In genomic region chr4:135453572-135453971, GRCm38 (mm10) we compare ENCODE assay signal across 14 mouse cellular contexts. TPM values are rescaled to one million over a fixed set of nuclear protein-coding genes. Genes with fewer than 3 reads are reported as not detected.
DNase-seq lines count a peak whose midpoint lies in the region; ATAC-seq and TF ChIP-seq lines count a peak whose summit lies in the region.
"Had no signal": no experiment of that assay in that cellular context is flagged by ENCODE, and none has a peak within 500 bp of the region (broad histone marks: within the 10 kb centered on the region; RNA-seq: fewer than 3 reads in every experiment).

No protein-coding gene starts in this region.

- H3K9ac ChIP-seq in heart, adult 2 months (ENCODE audit: low read depth, low read length): no peak overlapping the region
- H3K9ac ChIP-seq in lung, embryonic 14.5 days: no peak overlapping the region
- no peak overlapping the region for H3K9ac ChIP-seq in midbrain, embryonic 14.5 days (replicated peaks; ENCODE audit: low read length)
- H3K9ac ChIP-seq: forebrain, embryonic 15.5 days had no signal

- no peaks in the 10 kb centered on the region for H3K27me3 ChIP-seq in heart, adult 2 months (ENCODE audit: control insufficient read depth, insufficient read depth, low read length)
- H3K27me3 ChIP-seq in lung, embryonic 14.5 days (ENCODE audit: insufficient read depth, low read length): no peaks in the 10 kb centered on the region
- H3K27me3 ChIP-seq in small intestine, adult 2 months (ENCODE audit: control insufficient read depth, insufficient read depth, low read length): no peaks in the 10 kb centered on the region
- no peaks in the 10 kb centered on the region for H3K27me3 ChIP-seq in midbrain, embryonic 14.5 days (ENCODE audit: control insufficient read depth, insufficient read depth, low read length)
- no peaks in the 10 kb centered on the region for H3K27me3 ChIP-seq in midbrain, embryonic 10.5 days (ENCODE audit: low read depth, poor library complexity, severe bottlenecking)
- H3K27me3 ChIP-seq: forebrain, embryonic 15.5 days had no signal

- no peaks in the 10 kb centered on the region for H3K79me2 ChIP-seq in heart, adult 2 months (replicated peaks; ENCODE audit: control insufficient read depth, insufficient read depth, low read length)

- H3K9me3 ChIP-seq in lung, embryonic 14.5 days (ENCODE audit: low read depth, low read length): no peaks in the 10 kb centered on the region
- H3K9me3 ChIP-seq in midbrain, embryonic 14.5 days (ENCODE audit: control insufficient read depth, low read length): no peaks in the 10 kb centered on the region
- no peaks in the 10 kb centered on the region for H3K9me3 ChIP-seq in midbrain, embryonic 10.5 days (replicated peaks)
- H3K9me3 ChIP-seq: forebrain, embryonic 15.5 days had no signal

- no peaks in the 10 kb centered on the region for H3K36me3 ChIP-seq in heart, adult 2 months (ENCODE audit: control insufficient read depth, insufficient read depth, low read length)
- no peaks in the 10 kb centered on the region for H3K36me3 ChIP-seq in lung, embryonic 14.5 days (ENCODE audit: insufficient read depth)
- H3K36me3 ChIP-seq in small intestine, adult 2 months (ENCODE audit: control insufficient read depth, insufficient read depth, low read length): 0 out of 2 replicates have a peak, but pooled peaks cover 3% of the 10 kb centered on the region
- 0 out of 2 replicates have a peak, but pooled peaks cover 3% of the 10 kb centered on the region for H3K36me3 ChIP-seq in midbrain, embryonic 14.5 days (ENCODE audit: control insufficient read depth, insufficient read depth, low read length)
- no peaks in the 10 kb centered on the region for H3K36me3 ChIP-seq in midbrain, embryonic 10.5 days
- H3K36me3 ChIP-seq: forebrain, embryonic 15.5 days had no signal

- H3K4me1 ChIP-seq in heart, adult 2 months (ENCODE audit: control insufficient read depth, insufficient read depth, low read length): peaks cover 2% of the 10 kb centered on the region
- peaks cover 12% of the 10 kb centered on the region for H3K4me1 ChIP-seq in lung, embryonic 14.5 days (ENCODE audit: insufficient read depth)
- peaks cover 14% of the 10 kb centered on the region for H3K4me1 ChIP-seq in lung, adult 2 months (ENCODE audit: control insufficient read depth, insufficient read depth, low read length)
- peaks cover 17% of the 10 kb centered on the region for H3K4me1 ChIP-seq in small intestine, adult 2 months (ENCODE audit: control insufficient read depth, insufficient read depth, insufficient read length, low read length)
- H3K4me1 ChIP-seq in midbrain, embryonic 14.5 days (ENCODE audit: control insufficient read depth, insufficient read depth, low read length): 0 out of 2 replicates have a peak, but pooled peaks cover 4% of the 10 kb centered on the region
- peaks cover 18% of the 10 kb centered on the region for H3K4me1 ChIP-seq in midbrain, embryonic 10.5 days

- DNase-seq in heart, adult 2 months: no peak
- DNase-seq in heart, postnatal 10 days: no peak
- peak; percentile 66 for DNase-seq in lung, embryonic 14.5 days
- DNase-seq in lung, adult 2 months: no peak
- peak; percentile 25 to 51 for DNase-seq in kidney, postnatal 4 days
- no peak for DNase-seq in midbrain, embryonic 14.5 days
- DNase-seq in midbrain, embryonic 10.5 days (ENCODE audit: low spot score): no peak
- DNase-seq: cerebellum, postnatal 36 days; heart, postnatal 36 days; retina, postnatal 1 day; thymus, postnatal 25 days had no signal

- peak; percentile 39; the same call in 1 of the 2 replicates for ATAC-seq in lung, embryonic 14.5 days (ENCODE audit: insufficient read depth)
- no peak for ATAC-seq in midbrain, embryonic 14.5 days (ENCODE audit: low FRiP score, low TSS enrichment)
- ATAC-seq: forebrain, embryonic 15.5 days had no signal

- peak overlapping the region; percentile 30 for H3K27ac ChIP-seq in heart, adult 2 months
- 0 out of 2 replicates have a peak overlapping the region, but pooled peaks have one; percentile 26 for H3K27ac ChIP-seq in lung, embryonic 14.5 days (ENCODE audit: low read depth)
- peak overlapping the region; percentile 84 for H3K27ac ChIP-seq in small intestine, adult 2 months (ENCODE audit: insufficient read depth, low read depth, low read length)
- no peak overlapping the region for H3K27ac ChIP-seq in midbrain, embryonic 14.5 days (replicated peaks; ENCODE audit: low read depth, low read length)
- no peak overlapping the region for H3K27ac ChIP-seq in midbrain, embryonic 10.5 days (replicated peaks)
- H3K27ac ChIP-seq: forebrain, embryonic 15.5 days had no signal

- intact Hi-C loops in heart, adult 2 months (cut with DNase I): no loop called here
- intact Hi-C loops in heart, postnatal 10 days (cut with DNase I): no loop called here

- no peak for TF ChIP-seq CTCF in heart, adult 2 months (IDR thresholded peaks at IDR 0.05)
- no peak for TF ChIP-seq CTCF in lung, embryonic 14.5 days (IDR thresholded peaks at IDR 0.05; ENCODE audit: low read depth)
- TF ChIP-seq CTCF in lung, adult 2 months (IDR thresholded peaks at IDR 0.05; ENCODE audit: insufficient read depth, low read length): no peak
- TF ChIP-seq CTCF in small intestine, adult 2 months (IDR thresholded peaks at IDR 0.05; ENCODE audit: extremely low read depth, insufficient read length, insufficient replicate concordance, low read depth, low read length): no peak

- no peak for TF ChIP-seq EP300 in heart, adult 2 months (IDR thresholded peaks at IDR 0.05; ENCODE audit: insufficient read depth, low read depth, low read length)

- H3K4me2 ChIP-seq in lung, embryonic 14.5 days: no peak overlapping the region
- no peak overlapping the region for H3K4me2 ChIP-seq in midbrain, embryonic 14.5 days (ENCODE audit: low read length)
- H3K4me2 ChIP-seq: forebrain, embryonic 15.5 days had no signal

- no peak overlapping the region for H3K4me3 ChIP-seq in heart, adult 2 months
- H3K4me3 ChIP-seq in lung, embryonic 14.5 days (ENCODE audit: low read depth, low read length): no peak overlapping the region
- H3K4me3 ChIP-seq in lung, adult 2 months (replicated peaks; ENCODE audit: extremely low read depth, low read depth, low read length): no peak overlapping the region
- H3K4me3 ChIP-seq in small intestine, adult 2 months (ENCODE audit: low read depth, low read length): no peak overlapping the region
- H3K4me3 ChIP-seq in midbrain, embryonic 14.5 days (replicated peaks; ENCODE audit: low read depth, low read length): no peak overlapping the region
- H3K4me3 ChIP-seq in midbrain, embryonic 10.5 days: no peak overlapping the region
- H3K4me3 ChIP-seq: forebrain, embryonic 15.5 days had no signal

- 73% methylated on average over 12 of the region's 12 CpGs for WGBS in heart, adult 2 months
- 44% methylated on average over 12 of the region's 12 CpGs for WGBS in lung, embryonic 14.5 days
- WGBS in lung, adult 2 months: 43% methylated on average over 12 of the region's 12 CpGs
- 20% methylated on average over 12 of the region's 12 CpGs for WGBS in small intestine, adult 2 months
- WGBS in midbrain, embryonic 14.5 days: 73% methylated on average over 12 of the region's 12 CpGs
- 85% methylated on average over 12 of the region's 12 CpGs for WGBS in midbrain, embryonic 10.5 days

- no peak for TF ChIP-seq POLR2A in heart, adult 2 months (IDR thresholded peaks at IDR 0.05; ENCODE audit: insufficient read depth, low read depth, low read length)
- no peak for TF ChIP-seq POLR2A in lung, adult 2 months (IDR thresholded peaks at IDR 0.05; ENCODE audit: borderline replicate concordance, extremely low read depth, low read depth, low read length)
- no peak for TF ChIP-seq POLR2A in small intestine, adult 2 months (IDR thresholded peaks at IDR 0.05; ENCODE audit: low read depth, low read length)

RNA-seq across cellular contexts. Expression of gene Rcan3, which starts 19.9 kb away (rescaled TPM):
- 10 to 100 TPM in 1 of 2 experiments, 1 to 10 TPM in 1; 8.5 to 11.3 TPM for total RNA-seq in heart, adult 2 months (2021)
- polyA plus RNA-seq in heart, adult 2 months (2012; rRNA removed): 6.8 and 12.1 TPM in 2 replicates
- total RNA-seq in heart, postnatal 10 days (2021): 10 to 100 TPM; 18.1 to 18.8 TPM
- 14.0 and 14.1 TPM in 2 replicates for polyA plus RNA-seq in lung, embryonic 14.5 days (2014; fragmentation: Nextera tagmentation; extraction: Ambion mirVana)
- polyA plus RNA-seq in lung, adult 2 months (2012; rRNA removed): 13.6 and 14.3 TPM in 2 replicates
- polyA plus RNA-seq in small intestine, adult 2 months (2012; rRNA removed): 5.5 and 6.3 TPM in 2 replicates
- polyA plus RNA-seq in midbrain, embryonic 14.5 days (2014; fragmentation: Nextera tagmentation; extraction: Ambion mirVana): 40.9 and 50.2 TPM in 2 replicates
- polyA plus RNA-seq in midbrain, embryonic 10.5 days (2016; fragmentation: Nextera tagmentation; extraction: Ambion mirVana): 9.4 and 10.3 TPM in 2 replicates

RNA-seq across cellular contexts. Expression of gene Stpg1, which starts 41.0 kb away (rescaled TPM):
- not detected for total RNA-seq in heart, adult 2 months (2021)
- 0.12 and 0.25 TPM in 2 replicates for polyA plus RNA-seq in heart, adult 2 months (2012; rRNA removed)
- not detected for total RNA-seq in heart, postnatal 10 days (2021)
- 0.14 and 0.29 TPM in 2 replicates for polyA plus RNA-seq in lung, embryonic 14.5 days (2014; fragmentation: Nextera tagmentation; extraction: Ambion mirVana)
- 1.3 and 1.4 TPM in 2 replicates for polyA plus RNA-seq in lung, adult 2 months (2012; rRNA removed)
- 0.06 and 0.29 TPM in 2 replicates for polyA plus RNA-seq in small intestine, adult 2 months (2012; rRNA removed)
- polyA plus RNA-seq in midbrain, embryonic 14.5 days (2014; fragmentation: Nextera tagmentation; extraction: Ambion mirVana): 0.68 TPM in 1 of 2 replicates, not detected in the other
- 0.32 and 0.42 TPM in 2 replicates for polyA plus RNA-seq in midbrain, embryonic 10.5 days (2016; fragmentation: Nextera tagmentation; extraction: Ambion mirVana)
- total RNA-seq: gastrocnemius, postnatal 4 days had no signal

RNA-seq across cellular contexts. Expression of gene Nipal3, which starts 41.3 kb away (rescaled TPM):
- 10 to 100 TPM; 35.0 to 41.5 TPM for total RNA-seq in heart, adult 2 months (2021)
- polyA plus RNA-seq in heart, adult 2 months (2012; rRNA removed): 27.0 and 39.4 TPM in 2 replicates
- 10 to 100 TPM; 25.3 to 28.0 TPM for total RNA-seq in heart, postnatal 10 days (2021)
- polyA plus RNA-seq in lung, embryonic 14.5 days (2014; fragmentation: Nextera tagmentation; extraction: Ambion mirVana): 3.4 and 4.7 TPM in 2 replicates
- 58.2 and 84.6 TPM in 2 replicates for polyA plus RNA-seq in lung, adult 2 months (2012; rRNA removed)
- polyA plus RNA-seq in small intestine, adult 2 months (2012; rRNA removed): 16.4 and 32.7 TPM in 2 replicates
- 7.7 and 9.8 TPM in 2 replicates for polyA plus RNA-seq in midbrain, embryonic 14.5 days (2014; fragmentation: Nextera tagmentation; extraction: Ambion mirVana)
- 2.1 and 2.3 TPM in 2 replicates for polyA plus RNA-seq in midbrain, embryonic 10.5 days (2016; fragmentation: Nextera tagmentation; extraction: Ambion mirVana)

RNA-seq across cellular contexts. Expression of gene Ncmap, which starts 55.5 kb away (rescaled TPM):
- under 1 TPM in 1 of 2 experiments, not detected in 1; 0.21 TPM for total RNA-seq in heart, adult 2 months (2021)
- polyA plus RNA-seq in heart, adult 2 months (2012; rRNA removed): 0.62 TPM in 1 of 2 replicates, not detected in the other
- 1 to 10 TPM in 1 of 2 experiments, under 1 TPM in 1; 0.69 to 1.3 TPM for total RNA-seq in heart, postnatal 10 days (2021)
- 4.6 and 6.9 TPM in 2 replicates for polyA plus RNA-seq in lung, embryonic 14.5 days (2014; fragmentation: Nextera tagmentation; extraction: Ambion mirVana)
- polyA plus RNA-seq in lung, adult 2 months (2012; rRNA removed): 3.0 and 5.4 TPM in 2 replicates
- polyA plus RNA-seq in small intestine, adult 2 months (2012; rRNA removed): 2.2 and 7.2 TPM in 2 replicates
- polyA plus RNA-seq in midbrain, embryonic 14.5 days (2014; fragmentation: Nextera tagmentation; extraction: Ambion mirVana): 0.67 and 1.4 TPM in 2 replicates
- 0.36 and 0.57 TPM in 2 replicates for polyA plus RNA-seq in midbrain, embryonic 10.5 days (2016; fragmentation: Nextera tagmentation; extraction: Ambion mirVana)

Comparison
In these comparisons a context has a peak if more than half of its experiments do, and no peak if none do; other contexts are left out.
1. DNase-seq: peak in lung, embryonic 14.5 days (single experiment) and kidney, postnatal 4 days (2 of 2); none in heart, adult 2 months (0 of 2), heart, postnatal 10 days (0 of 2), lung, adult 2 months (single experiment), midbrain, embryonic 14.5 days (single experiment) and midbrain, embryonic 10.5 days (single experiment).
2. H3K27ac ChIP-seq: peak in heart, adult 2 months (single experiment), lung, embryonic 14.5 days (single experiment) and small intestine, adult 2 months (single experiment); none in midbrain, embryonic 14.5 days (single experiment) and midbrain, embryonic 10.5 days (single experiment).